Mouse (Mus musculus) G1E (cell line): ENCODE measurements at regions not wholly inside any gene's neighbourhood (a gene's known extent, or its start where the extent isn't known, plus 50 kb on each side); places are given as distances from the start of the nearest gene placed in this dataset.

ENCODE experiments used
- CTCF ChIP-seq: IDR thresholded peaks from 2 replicates; pipeline ENCODE4 v1.5.1; 2012; ENCODE audit warnings: low read depth, low read length, inconsistent platforms, mixed read lengths
- GATA1 ChIP-seq: IDR thresholded peaks from 2 replicates; pipeline ENCODE4 v1.6.1; 2012; ENCODE audit warnings: borderline replicate concordance, low read length, inconsistent platforms, mixed read lengths
- TAL1 ChIP-seq: conservative IDR thresholded peaks from 2 replicates; pipeline ENCODE4 v1.6.1; 2012; ENCODE audit warnings: low read depth, low read length, inconsistent platforms, mixed read lengths

- TF ChIP-seq CTCF, result no peak
- TF ChIP-seq GATA1, result no peak
- no peak for TF ChIP-seq TAL1
Measured at GRCm38 (mm10) chr3:66480718-66481117, 184.1 kb upstream of the Veph1 start.
